Mouse (Mus musculus) liver, embryonic 11.5 days (tissue): Measurements from ENCODE around the gene C130050O18Rik. TPM values are rescaled to one million over a fixed set of nuclear protein-coding genes. Genes with fewer than 3 reads are reported as not detected.
A peak's percentile ranks its signal among the peaks of the same experiment; 100 is the strongest.

ENCODE experiments used
- ATAC-seq: fragments of 200-750 bp; cut with Nextera tagmentation; replicated peaks from 2 replicates; pipeline ENCODE4 v1.8.0; 2017; ENCODE audit warnings: moderate number of reproducible peaks, mild to moderate bottlenecking, moderate TSS enrichment, moderate library complexity; ENCODE audit not compliant: low FRiP score
- DNase-seq: peaks from one replicate; pipeline ENCODE4 v3.0.0-alpha.2; 2017; ENCODE audit warnings: low spot score
- H3K27ac ChIP-seq: fragments of 300-500 bp; sonication (generic); 2 replicates; pipeline ENCODE4 v1.5.1; 2014; ENCODE audit warnings: mild to moderate bottlenecking, low read depth, low read length, control low read depth
- H3K27me3 ChIP-seq: fragments of 300-500 bp; sonication (generic); replicated peaks from 2 replicates; pipeline ENCODE4 v1.6.1; 2014; ENCODE audit warnings: low read length, mixed read lengths; ENCODE audit not compliant: control insufficient read depth, insufficient read depth
- H3K36me3 ChIP-seq: fragments of 300-500 bp; sonication (generic); 2 replicates; pipeline ENCODE4 v1.6.1; 2014; ENCODE audit warnings: mild to moderate bottlenecking, low read length, moderate library complexity, mixed read lengths; ENCODE audit not compliant: control insufficient read depth, insufficient read depth
- H3K4me1 ChIP-seq: fragments of 300-500 bp; sonication (generic); replicated peaks from 2 replicates; pipeline ENCODE4 v1.6.1; 2014; ENCODE audit warnings: low read length, mixed read lengths; ENCODE audit not compliant: control insufficient read depth, insufficient read depth
- H3K4me2 ChIP-seq: fragments of 300-500 bp; sonication (generic); 2 replicates; pipeline ENCODE4 v1.6.1; 2014; ENCODE audit warnings: mild to moderate bottlenecking, control low read depth, moderate library complexity
- H3K4me3 ChIP-seq: fragments of 300-500 bp; sonication (generic); 2 replicates; pipeline ENCODE4 v1.5.1; 2014; ENCODE audit warnings: low read depth, low read length, control low read depth
- H3K9ac ChIP-seq: fragments of 300-500 bp; sonication (generic); 2 replicates; pipeline ENCODE4 v1.6.1; 2014; ENCODE audit warnings: low read depth, low read length, control low read depth
- H3K9me3 ChIP-seq: fragments of 300-500 bp; sonication (generic); 2 replicates; pipeline ENCODE4 v1.6.1; 2016; ENCODE audit warnings: low read length, inconsistent platforms, mixed read lengths; ENCODE audit not compliant: control insufficient read depth
- WGBS: fragments of 180-500 bp; shearing (Covaris S2); extraction: QIAGEN DNeasy Blood & Tissue Kit; methylation state at CpG from one replicate; pipeline ENCODE4 v1.1.7; 2014; 5-methylcytosine and 5-hydroxymethylcytosine counted together
- polyA plus RNA-seq: library from polyadenylated mRNA; unstranded; fragments of >200 nt; fragmentation: Nextera tagmentation; extraction: Ambion mirVana; gene quantifications from 2 replicates; pipeline ENCODE4 v1.2.1, GENCODE M21; 2014

Gene C130050O18Rik
- polyA plus RNA-seq, 1 experiment from 2014 or later, result 1.6 TPM

DNA sequence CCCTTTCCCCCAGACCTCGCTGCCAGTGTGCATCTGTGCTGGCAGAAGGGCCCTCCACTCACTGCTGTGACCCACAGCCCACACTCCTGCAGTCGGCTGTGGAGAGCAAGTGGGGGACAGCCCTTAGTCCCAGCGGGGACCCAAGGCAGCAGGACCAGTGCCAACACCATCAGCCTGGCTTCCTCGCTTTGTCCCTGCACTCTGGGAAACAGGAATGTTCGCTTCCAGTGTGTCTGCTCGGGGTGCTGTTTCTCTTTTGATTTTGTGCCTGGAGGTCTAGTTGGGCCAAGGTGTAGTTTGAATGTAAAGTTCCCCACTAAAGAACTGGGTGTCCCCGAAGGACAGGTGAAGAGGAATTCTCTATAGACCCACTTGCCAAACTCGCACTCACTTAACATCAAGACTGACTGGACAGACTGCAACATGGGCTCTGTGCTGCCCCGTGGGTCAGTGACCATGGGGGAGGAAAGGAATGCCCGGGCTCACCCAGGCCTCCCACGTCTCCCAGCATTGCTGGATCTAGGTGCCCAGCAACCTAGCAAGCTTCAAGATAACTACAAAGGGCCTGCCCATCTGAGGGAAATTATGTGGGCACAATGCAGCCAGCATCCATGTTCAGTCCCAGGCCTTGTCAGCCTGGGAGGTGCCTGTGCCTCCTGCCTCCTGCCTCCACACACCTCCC, 13.6 kb upstream of the C130050O18Rik start:
- DNase-seq (no peak), ATAC-seq (no peak)
- peak overlapping the region; percentile 68 for H3K27ac ChIP-seq
- H3K4me2 ChIP-seq, result peak overlapping the region; percentile 55
- peaks cover 16% of the 10 kb centered on the region for H3K36me3 ChIP-seq
- H3K9ac ChIP-seq, result peak overlapping the region; percentile 73
- peak overlapping the region; percentile 28 for H3K4me3 ChIP-seq
- 88% methylated on average over 11 of the region's 11 CpGs for WGBS
- peaks cover 67% of the 10 kb centered on the region for H3K4me1 ChIP-seq
- no peaks in the 10 kb centered on the region for H3K27me3 ChIP-seq
- no peaks in the 10 kb centered on the region for H3K9me3 ChIP-seq

DNA sequence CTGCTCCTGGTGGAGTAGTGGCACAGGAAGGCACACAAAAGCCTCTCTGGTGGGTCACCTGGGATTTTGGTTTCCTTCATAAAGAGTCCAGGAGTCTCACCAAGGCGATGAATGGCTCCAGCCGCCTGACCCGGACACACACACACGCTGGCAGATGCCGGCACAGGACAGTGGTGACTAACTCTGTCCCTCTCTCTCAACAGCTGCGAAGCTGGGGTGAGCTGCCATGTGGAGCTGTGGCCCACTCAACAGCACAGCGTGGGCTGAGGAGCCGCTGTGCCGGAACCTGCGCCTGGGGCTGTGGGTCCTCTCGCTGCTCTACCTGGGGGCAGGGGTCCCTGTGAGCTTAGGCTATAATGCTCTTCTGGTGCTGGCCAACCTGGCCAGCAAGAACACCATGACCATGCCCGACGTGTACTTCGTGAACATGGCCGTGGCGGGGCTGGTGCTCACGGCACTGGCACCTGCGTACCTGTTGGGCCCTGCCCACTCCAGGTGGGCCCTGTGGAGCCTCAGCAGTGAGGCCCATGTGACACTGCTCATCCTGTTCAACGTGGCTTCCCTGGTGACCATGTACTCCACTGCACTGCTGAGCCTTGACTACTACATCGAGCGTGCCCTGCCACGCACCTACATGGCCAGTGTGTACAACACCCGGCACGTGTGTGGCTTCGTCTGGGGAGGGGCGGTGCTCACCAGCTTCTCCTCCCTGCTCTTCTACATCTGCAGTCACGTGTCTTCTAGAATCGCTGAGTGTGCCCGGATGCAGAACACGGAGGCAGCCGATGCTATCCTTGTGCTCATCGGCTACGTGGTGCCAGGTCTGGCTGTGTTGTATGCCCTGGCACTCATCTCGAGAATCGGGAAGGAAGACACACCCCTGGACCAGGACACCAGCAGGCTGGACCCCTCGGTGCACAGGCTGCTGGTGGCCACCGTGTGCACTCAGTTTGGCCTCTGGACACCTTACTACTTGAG, 12.6 kb upstream of the C130050O18Rik start:
- Histone ChIP-seq H3K27me3 (no peaks in the 10 kb centered on the region), H3K4me3 (no peak overlapping the region), H3K36me3 (peaks cover 16% of the 10 kb centered on the region), H3K27ac (peak overlapping the region; percentile 68), H3K9ac (peak overlapping the region; percentile 73), H3K9me3 (no peaks in the 10 kb centered on the region), H3K4me2 (no peak overlapping the region; the same call in 1 of the 2 replicates), H3K4me1 (peaks cover 58% of the 10 kb centered on the region)
- 93% methylated on average over 37 of the region's 37 CpGs for WGBS
- no peak for ATAC-seq
- no peak for DNase-seq

DNA sequence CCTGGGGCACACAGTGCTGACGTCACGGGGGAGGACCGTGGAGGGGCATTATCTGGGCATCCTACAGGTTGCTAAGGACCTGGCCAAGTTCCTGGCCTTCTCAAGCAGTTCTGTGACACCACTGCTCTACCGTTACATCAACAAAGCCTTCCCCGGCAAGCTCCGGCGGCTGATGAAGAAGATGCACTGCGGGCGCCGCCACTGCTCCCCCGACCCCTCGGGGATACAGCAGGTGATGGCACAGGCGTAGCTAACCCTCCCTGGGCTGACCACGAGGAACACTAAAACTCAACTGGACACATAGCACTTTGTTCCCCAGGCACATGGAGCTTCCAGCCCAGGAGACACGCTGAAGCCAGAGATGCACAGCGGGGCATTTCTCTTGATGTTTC, 11.9 kb upstream of the C130050O18Rik start:
- Histone ChIP-seq H3K4me2 (no peak overlapping the region; the same call in 1 of the 2 replicates), H3K27me3 (no peaks in the 10 kb centered on the region), H3K4me1 (peaks cover 57% of the 10 kb centered on the region), H3K9me3 (no peaks in the 10 kb centered on the region), H3K27ac (no peak overlapping the region), H3K4me3 (no peak overlapping the region), H3K9ac (no peak overlapping the region), H3K36me3 (peaks cover 15% of the 10 kb centered on the region)
- no peak for ATAC-seq
- 93% methylated on average over 16 of the region's 16 CpGs for WGBS
- no peak for DNase-seq

DNA sequence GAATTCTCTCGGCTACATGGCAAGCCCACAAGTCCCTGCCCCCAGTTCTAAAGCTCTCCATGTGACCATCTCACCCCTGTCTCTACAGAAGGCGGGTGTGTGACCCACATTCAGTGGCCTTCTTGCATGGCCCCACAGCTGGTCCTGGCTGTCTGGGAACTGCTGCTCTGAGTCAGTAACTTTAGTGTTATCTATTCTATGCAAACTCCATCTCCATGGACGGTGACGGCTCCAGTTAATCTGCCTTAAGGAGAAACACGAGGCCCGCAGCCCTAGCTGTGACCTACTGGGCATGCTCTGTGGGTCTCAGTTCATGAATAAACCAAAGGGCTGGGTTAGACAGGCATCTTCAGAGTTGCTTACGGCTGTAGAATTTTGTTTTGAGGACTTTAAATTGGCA, 10.7 kb upstream of the C130050O18Rik start:
- Histone ChIP-seq H3K4me1 (peaks cover 54% of the 10 kb centered on the region), H3K36me3 (peaks cover 14% of the 10 kb centered on the region), H3K9me3 (no peaks in the 10 kb centered on the region), H3K27me3 (no peaks in the 10 kb centered on the region), H3K9ac (peak overlapping the region; percentile 4), H3K4me2 (peak overlapping the region; percentile 19; the same call in 1 of the 2 replicates), H3K27ac (peak overlapping the region; percentile 71), H3K4me3 (no peak overlapping the region)
- DNase-seq (no peak), ATAC-seq (peak; percentile 58)
- 42% methylated on average over 7 of the region's 7 CpGs for WGBS

DNA sequence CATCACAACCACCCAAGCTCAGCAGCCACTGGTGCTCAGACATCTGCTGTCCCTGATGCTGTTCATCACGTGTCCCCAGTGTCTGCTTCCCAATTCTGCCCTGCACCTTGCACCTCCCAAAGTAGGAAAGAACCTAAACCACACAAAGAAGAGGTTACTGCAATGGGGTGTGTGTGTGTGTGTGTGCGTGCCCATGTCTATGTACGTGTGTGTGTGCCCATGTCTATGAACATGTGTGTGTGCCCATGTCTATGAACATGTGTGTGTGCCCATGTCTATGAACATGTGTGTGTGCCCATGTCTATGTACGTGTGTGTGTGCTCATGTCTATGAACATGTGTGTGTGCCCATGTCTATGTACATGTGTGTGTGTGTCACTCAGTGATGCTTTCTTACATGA, 9.6 kb upstream of the C130050O18Rik start:
- Histone ChIP-seq H3K27me3 (no peaks in the 10 kb centered on the region), H3K4me1 (peaks cover 46% of the 10 kb centered on the region), H3K27ac (no peak overlapping the region), H3K36me3 (peaks cover 14% of the 10 kb centered on the region), H3K4me2 (no peak overlapping the region), H3K9me3 (no peaks in the 10 kb centered on the region), H3K9ac (no peak overlapping the region), H3K4me3 (no peak overlapping the region)
- no peak for DNase-seq
- ATAC-seq, result no peak
- 93% methylated on average over 4 of the region's 4 CpGs for WGBS

DNA sequence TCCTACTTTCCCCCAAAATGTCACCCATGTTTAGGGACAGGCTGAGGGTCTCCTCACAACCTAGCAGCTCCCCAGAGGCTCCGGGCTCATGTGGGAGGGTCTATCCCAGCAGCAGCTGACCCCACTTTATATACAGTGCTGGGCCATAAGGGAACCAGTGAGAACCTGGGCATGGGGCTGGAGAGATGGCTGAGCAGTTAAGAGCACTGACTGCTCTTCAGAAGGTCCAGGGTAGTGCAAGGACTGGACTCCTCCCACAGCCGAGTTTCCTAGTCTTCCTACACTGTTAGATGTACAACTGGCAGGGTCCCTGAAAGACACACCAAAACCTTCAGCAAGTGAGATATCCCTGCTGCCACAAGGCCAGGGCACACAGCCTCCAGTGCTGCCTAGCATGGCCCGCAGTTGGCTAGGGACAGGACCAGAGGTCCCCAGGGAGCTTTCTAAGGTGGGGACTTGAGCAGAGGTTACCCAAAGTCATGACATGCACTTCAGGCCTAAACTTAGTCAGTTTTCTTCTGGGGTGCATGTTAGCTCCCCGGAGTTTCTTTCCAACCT, 7.6 kb upstream of the C130050O18Rik start:
- H3K9me3 ChIP-seq, result no peaks in the 10 kb centered on the region
- peaks cover 9% of the 10 kb centered on the region for H3K36me3 ChIP-seq
- H3K4me2 ChIP-seq, result no peak overlapping the region
- ATAC-seq (no peak), DNase-seq (no peak)
- 82% methylated on average over 4 of the region's 4 CpGs for WGBS
- peaks cover 32% of the 10 kb centered on the region for H3K4me1 ChIP-seq
- no peaks in the 10 kb centered on the region for H3K27me3 ChIP-seq
- H3K9ac ChIP-seq, result no peak overlapping the region
- H3K27ac ChIP-seq, result no peak overlapping the region
- no peak overlapping the region for H3K4me3 ChIP-seq

DNA sequence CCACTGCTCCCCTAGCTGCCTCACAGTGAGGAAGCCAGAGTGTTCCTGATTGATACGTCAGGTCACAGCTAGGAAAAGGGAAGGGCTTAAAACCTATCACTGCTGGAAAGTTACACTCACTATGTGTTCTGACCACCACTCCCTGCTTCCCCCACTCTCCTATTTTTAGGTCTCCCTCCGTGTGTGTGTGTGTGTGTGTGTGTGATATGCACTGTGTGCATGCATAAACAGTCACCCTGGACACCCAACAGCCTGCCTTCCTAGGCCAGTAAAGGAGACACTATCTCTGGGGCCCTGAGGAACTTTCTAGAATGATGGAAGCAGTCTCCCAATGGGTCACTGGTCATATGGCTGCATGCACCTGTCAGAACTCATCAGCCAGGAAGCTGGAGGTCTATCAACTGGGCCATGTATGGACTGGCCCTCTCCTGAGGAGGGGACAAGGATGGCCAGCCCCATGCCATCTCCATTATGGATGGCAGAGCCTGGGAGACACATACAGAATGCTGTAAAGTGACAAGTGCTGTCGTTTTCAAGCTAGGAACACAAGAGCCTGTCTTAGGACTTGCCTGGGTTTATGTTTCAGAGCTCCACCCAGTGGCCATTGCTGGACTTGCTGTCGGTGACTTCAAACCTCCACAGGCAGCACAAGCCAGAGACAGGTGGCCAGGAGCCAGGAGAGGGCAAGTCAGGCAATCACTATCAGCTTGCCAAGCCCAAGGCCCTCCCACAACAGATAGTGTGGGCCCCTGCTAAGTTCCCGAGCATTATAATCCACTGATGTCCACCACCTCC, 6.9 kb upstream of the C130050O18Rik start:
- H3K4me1 ChIP-seq, result peaks cover 32% of the 10 kb centered on the region
- H3K9ac ChIP-seq, result no peak overlapping the region
- H3K27ac ChIP-seq, result no peak overlapping the region; the same call in 1 of the 2 replicates
- ATAC-seq (peak; percentile 76), DNase-seq (peak; percentile 81)
- H3K4me3 ChIP-seq, result no peak overlapping the region
- H3K4me2 ChIP-seq, result no peak overlapping the region
- peaks cover 2% of the 10 kb centered on the region for H3K36me3 ChIP-seq
- H3K9me3 ChIP-seq, result no peaks in the 10 kb centered on the region
- WGBS, result 28% methylated on average over 5 of the region's 5 CpGs
- H3K27me3 ChIP-seq, result no peaks in the 10 kb centered on the region

DNA sequence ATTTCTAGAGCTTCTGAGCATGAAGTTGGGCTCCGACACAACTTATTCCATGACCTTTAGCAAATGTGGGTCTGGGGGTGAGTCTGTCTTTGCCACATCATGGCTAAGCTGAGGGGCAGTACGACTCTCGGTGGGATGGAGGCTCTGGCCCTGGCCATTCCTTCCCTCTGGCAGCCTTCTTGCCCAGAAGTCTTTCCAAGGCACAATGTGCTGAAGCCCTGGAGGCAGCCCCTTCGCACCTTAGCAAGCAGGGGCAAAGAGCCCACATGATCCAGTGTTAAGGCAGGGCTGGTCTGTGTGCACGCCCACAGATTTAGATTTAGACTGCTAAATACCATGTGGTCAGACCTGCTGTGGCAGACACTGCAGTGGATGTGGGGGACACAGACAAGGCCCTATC, 6.3 kb upstream of the C130050O18Rik start:
- no peak overlapping the region for H3K9ac ChIP-seq
- 76% methylated on average over 5 of the region's 5 CpGs for WGBS
- no peaks in the 10 kb centered on the region for H3K9me3 ChIP-seq
- H3K27me3 ChIP-seq, result no peaks in the 10 kb centered on the region
- no peaks in the 10 kb centered on the region for H3K36me3 ChIP-seq
- H3K4me2 ChIP-seq, result no peak overlapping the region
- DNase-seq (no peak), ATAC-seq (no peak)
- H3K27ac ChIP-seq, result no peak overlapping the region; the same call in 1 of the 2 replicates
- H3K4me1 ChIP-seq, result peaks cover 33% of the 10 kb centered on the region
- no peak overlapping the region for H3K4me3 ChIP-seq
